Mouse (Mus musculus) adrenal gland, adult 8-10 months (tissue): ENCODE data around the gene Gm10271. TPM values are rescaled to one million over a fixed set of nuclear protein-coding genes. Genes with fewer than 3 reads are reported as not detected.
A peak's percentile ranks its signal among the peaks of the same experiment; 100 is the strongest.

ENCODE experiments used
- DNase-seq: peaks from one replicate; pipeline ENCODE4 v3.0.0; 2022
- total RNA-seq, 4 experiments: library from RNA; stranded (reverse); gene quantifications; 2 replicates each; pipeline ENCODE4 v1.2.4; 2022

The Gm10271 gene
- not detected for total RNA-seq

- no peak for DNase-seq
Measured at GRCm38 (mm10) chr10:116972509-116972908, at the start of gene Gm10271. Gene Gm10271 (minus strand): TSS chr10:116972609.

GRCm38 (mm10) chr10:117021020-117021754, 48.8 kb upstream of the Gm10271 start:
- no peak for DNase-seq

- DNase-seq = no peak
Measured at GRCm38 (mm10) chr10:117018281-117018840, 46.0 kb upstream of the Gm10271 start.

- no peak for DNase-seq
Measured at GRCm38 (mm10) chr10:117014565-117014964, 42.2 kb upstream of the Gm10271 start.

GRCm38 (mm10) chr10:117013689-117014390, 41.4 kb upstream of the Gm10271 start:
- no peak for DNase-seq

- DNase-seq = no peak
Measured at GRCm38 (mm10) chr10:117011047-117011446, 38.6 kb upstream of the Gm10271 start.

GRCm38 (mm10) chr10:117009691-117010090, 37.3 kb upstream of the Gm10271 start:
- no peak for DNase-seq

- no peak for DNase-seq
Measured at GRCm38 (mm10) chr10:117005707-117006464, 33.5 kb upstream of the Gm10271 start.

- no peak for DNase-seq
Measured at GRCm38 (mm10) chr10:117004695-117005094, 32.3 kb upstream of the Gm10271 start.

- DNase-seq = no peak
Measured at GRCm38 (mm10) chr10:117000975-117001374, 28.6 kb upstream of the Gm10271 start.

GRCm38 (mm10) chr10:116998716-116999455, 26.5 kb upstream of the Gm10271 start:
- no peak for DNase-seq

GRCm38 (mm10) chr10:116996236-116996600, 23.8 kb upstream of the Gm10271 start:
- DNase-seq = peak; percentile 92

GRCm38 (mm10) chr10:116995584-116996235, 23.3 kb upstream of the Gm10271 start:
- no peak for DNase-seq

GRCm38 (mm10) chr10:116995162-116995561, 22.8 kb upstream of the Gm10271 start:
- no peak for DNase-seq

GRCm38 (mm10) chr10:116993971-116994370, 21.6 kb upstream of the Gm10271 start:
- DNase-seq = no peak

- DNase-seq = no peak
Measured at GRCm38 (mm10) chr10:116986264-116987082, 14.1 kb upstream of the Gm10271 start, which contains the start of gene Best3. Gene Best3 (plus strand): TSS chr10:116986314.

GRCm38 (mm10) chr10:116984836-116985235, 12.4 kb upstream of the Gm10271 start:
- no peak for DNase-seq

GRCm38 (mm10) chr10:116982526-116982925, 10.1 kb upstream of the Gm10271 start:
- no peak for DNase-seq

- DNase-seq = no peak
Measured at GRCm38 (mm10) chr10:116980888-116981287, 8.5 kb upstream of the Gm10271 start.

- DNase-seq = no peak
Measured at GRCm38 (mm10) chr10:116980273-116980672, 7.9 kb upstream of the Gm10271 start.

GRCm38 (mm10) chr10:116978841-116979240, 6.4 kb upstream of the Gm10271 start:
- DNase-seq = peak; percentile 18
